In the genomic region with DNA sequence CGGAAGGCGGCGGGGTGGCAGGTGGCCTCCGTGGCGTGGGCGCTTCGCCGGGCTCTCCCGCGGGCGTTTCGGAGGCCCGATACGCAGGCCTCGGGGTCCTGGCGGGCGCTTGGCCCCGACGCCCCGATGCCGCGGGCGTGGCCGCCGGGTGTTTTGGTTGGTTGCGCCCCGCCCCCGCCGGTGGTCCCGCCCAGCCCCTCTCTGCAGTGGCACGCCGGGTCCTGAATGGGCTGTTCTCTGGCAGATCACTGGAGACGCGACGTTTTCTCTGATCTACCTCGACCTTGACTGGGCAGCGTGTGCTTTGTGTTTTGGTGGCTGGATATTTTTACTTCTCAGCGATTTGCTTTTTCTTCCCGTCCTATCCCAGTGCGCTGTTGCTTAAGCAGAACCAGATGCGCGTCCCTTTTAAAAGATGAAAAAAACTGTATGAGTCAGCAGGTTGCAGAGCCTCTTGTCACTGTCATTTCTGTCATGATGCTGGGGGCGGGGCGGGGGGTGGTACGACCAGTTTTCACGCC, we compare ENCODE assay signal across 8 mouse cellular contexts. TPM values are rescaled to one million over a fixed set of nuclear protein-coding genes. Genes with fewer than 3 reads are reported as not detected.
A peak's percentile ranks its signal among the peaks of the same experiment; 100 is the strongest.
DNase-seq lines count a peak whose midpoint lies in the region; ATAC-seq and TF ChIP-seq lines count a peak whose summit lies in the region.

No protein-coding gene starts in this region.

- WGBS in limb, embryonic 15.5 days: under 1% methylated on average over 46 of the region's 46 CpGs
- under 1% methylated on average over 46 of the region's 46 CpGs for WGBS in midbrain, embryonic 15.5 days
- under 1% methylated on average over 41 of the region's 46 CpGs for WGBS in stomach, embryonic 16.5 days

- no peaks in the 10 kb centered on the region for H3K27me3 ChIP-seq in limb, embryonic 15.5 days
- no peaks in the 10 kb centered on the region for H3K27me3 ChIP-seq in midbrain, embryonic 15.5 days (replicated peaks)
- no peaks in the 10 kb centered on the region for H3K27me3 ChIP-seq in stomach, embryonic 16.5 days (ENCODE audit: control insufficient read depth, insufficient read depth, low read length)

- no peaks in the 10 kb centered on the region for H3K36me3 ChIP-seq in limb, embryonic 15.5 days
- no peaks in the 10 kb centered on the region for H3K36me3 ChIP-seq in midbrain, embryonic 15.5 days (replicated peaks)
- no peaks in the 10 kb centered on the region for H3K36me3 ChIP-seq in stomach, embryonic 16.5 days (ENCODE audit: control insufficient read depth, insufficient read depth, low read length)

- peak overlapping the region; percentile 100 for H3K27ac ChIP-seq in gastrocnemius, adult 2 months
- peak overlapping the region; percentile 99 for H3K27ac ChIP-seq in limb, embryonic 15.5 days
- peak overlapping the region; percentile 99 for H3K27ac ChIP-seq in midbrain, embryonic 15.5 days
- H3K27ac ChIP-seq in stomach, embryonic 16.5 days (ENCODE audit: low read length): peak overlapping the region; percentile 97

- DNase-seq in spleen, adult 12 weeks (ENCODE audit: low spot score): peak; percentile 73
- DNase-seq in spleen, adult 18-20 months: no peak
- peak; percentile 90 for DNase-seq in gastrocnemius, adult 2 months

- H3K4me2 ChIP-seq in limb, embryonic 15.5 days: peak overlapping the region; percentile 59
- peak overlapping the region; percentile 69 for H3K4me2 ChIP-seq in midbrain, embryonic 15.5 days
- peak overlapping the region; percentile 73 for H3K4me2 ChIP-seq in stomach, embryonic 16.5 days (ENCODE audit: low read depth, low read length)

- peak overlapping the region; percentile 79 for H3K9ac ChIP-seq in limb, embryonic 15.5 days
- H3K9ac ChIP-seq in midbrain, embryonic 15.5 days: peak overlapping the region; percentile 95
- H3K9ac ChIP-seq in stomach, embryonic 16.5 days (ENCODE audit: low read length): peak overlapping the region; percentile 93

- ATAC-seq in common myeloid progenitor, adult 5-6 weeks (replicated peaks; ENCODE audit: low read depth, poor library complexity, severe bottlenecking): peak; percentile 60
- ATAC-seq in inflammation-experienced regulatory T-cells, adult 6 months: peak; percentile 46
- ATAC-seq in limb, embryonic 15.5 days (ENCODE audit: insufficient number of reproducible peaks, low FRiP score, low TSS enrichment, low read depth): peak; percentile 90
- peak; percentile 88 for ATAC-seq in midbrain, embryonic 15.5 days (replicated peaks)
- peak; percentile 89 for ATAC-seq in stomach, embryonic 16.5 days (ENCODE audit: insufficient read depth, low FRiP score)

- H3K4me3 ChIP-seq in gastrocnemius, adult 2 months: peak overlapping the region; percentile 86
- peak overlapping the region; percentile 89 for H3K4me3 ChIP-seq in limb, embryonic 15.5 days
- peak overlapping the region; percentile 94 for H3K4me3 ChIP-seq in midbrain, embryonic 15.5 days
- H3K4me3 ChIP-seq in stomach, embryonic 16.5 days (replicated peaks; ENCODE audit: low read length): peak overlapping the region; percentile 89

- H3K4me1 ChIP-seq in limb, embryonic 15.5 days: peaks cover 4% of the 10 kb centered on the region; the same call in 1 of the 2 replicates
- H3K4me1 ChIP-seq in midbrain, embryonic 15.5 days: peaks cover 18% of the 10 kb centered on the region
- 0 out of 2 replicates have a peak, but pooled peaks cover 7% of the 10 kb centered on the region for H3K4me1 ChIP-seq in stomach, embryonic 16.5 days (ENCODE audit: control insufficient read depth, insufficient read depth, low read length)

- TF ChIP-seq CTCF in gastrocnemius, adult 2 months (IDR thresholded peaks at IDR 0.05): no peak

- H3K9me3 ChIP-seq in limb, embryonic 15.5 days: no peaks in the 10 kb centered on the region
- no peaks in the 10 kb centered on the region for H3K9me3 ChIP-seq in midbrain, embryonic 15.5 days
- H3K9me3 ChIP-seq in stomach, embryonic 16.5 days (replicated peaks; ENCODE audit: control insufficient read depth, low read length): no peaks in the 10 kb centered on the region

- intact Hi-C loops in gastrocnemius, adult 2 months (cut with DNase I): loop anchor here (1.0 kb wide), 1 partner anchor 59 kb away; a partner anchor contains a TSS

RNA-seq across cellular contexts. Expression of a gene that starts 48.2 kb away (rescaled TPM):
- 45.4 and 48.2 TPM in 2 replicates for total RNA-seq in common myeloid progenitor, adult 5-6 weeks (2017)
- total RNA-seq in gastrocnemius, adult 2 months (2021): 100 to 1,000 TPM; 138 to 172 TPM
- 10 to 100 TPM; 21.3 to 26.0 (median 23.1) TPM for polyA plus RNA-seq in inflammation-experienced regulatory T-cells, adult 6 months (2017; shearing (Covaris generic))
- 74.5 and 77.5 TPM in 2 replicates for polyA plus RNA-seq in limb, embryonic 15.5 days (2015; fragmentation: Nextera tagmentation; extraction: Ambion mirVana)
- polyA plus RNA-seq in midbrain, embryonic 15.5 days (2015; fragmentation: Nextera tagmentation; extraction: Ambion mirVana): 130 and 136 TPM in 2 replicates
- polyA plus RNA-seq in stomach, embryonic 16.5 days (2015; fragmentation: Nextera tagmentation; extraction: Ambion mirVana): 59.2 and 60.5 TPM in 2 replicates

RNA-seq across cellular contexts. Expression of a gene that starts 59.2 kb away (rescaled TPM):
- 55.1 and 55.9 TPM in 2 replicates for total RNA-seq in common myeloid progenitor, adult 5-6 weeks (2017)
- 10 to 100 TPM; 33.0 to 36.4 TPM for total RNA-seq in gastrocnemius, adult 2 months (2021)
- 10 to 100 TPM; 10.7 to 12.6 (median 12.6) TPM for polyA plus RNA-seq in inflammation-experienced regulatory T-cells, adult 6 months (2017; shearing (Covaris generic))
- 27.6 and 28.7 TPM in 2 replicates for polyA plus RNA-seq in limb, embryonic 15.5 days (2015; fragmentation: Nextera tagmentation; extraction: Ambion mirVana)
- 30.4 and 31.5 TPM in 2 replicates for polyA plus RNA-seq in midbrain, embryonic 15.5 days (2015; fragmentation: Nextera tagmentation; extraction: Ambion mirVana)
- polyA plus RNA-seq in stomach, embryonic 16.5 days (2015; fragmentation: Nextera tagmentation; extraction: Ambion mirVana): 23.1 and 24.6 TPM in 2 replicates

RNA-seq across cellular contexts. Expression of a gene that starts 59.3 kb away (rescaled TPM):
- total RNA-seq in common myeloid progenitor, adult 5-6 weeks (2017): 0.27 and 0.78 TPM in 2 replicates
- under 1 TPM; 0.11 to 0.41 TPM for total RNA-seq in gastrocnemius, adult 2 months (2021)
- under 1 TPM in 2 of 3 experiments, not detected in 1; 0.08 to 0.24 TPM for polyA plus RNA-seq in inflammation-experienced regulatory T-cells, adult 6 months (2017; shearing (Covaris generic))
- polyA plus RNA-seq in limb, embryonic 15.5 days (2015; fragmentation: Nextera tagmentation; extraction: Ambion mirVana): 2.8 and 4.7 TPM in 2 replicates
- 137 and 157 TPM in 2 replicates for polyA plus RNA-seq in midbrain, embryonic 15.5 days (2015; fragmentation: Nextera tagmentation; extraction: Ambion mirVana)
- polyA plus RNA-seq in stomach, embryonic 16.5 days (2015; fragmentation: Nextera tagmentation; extraction: Ambion mirVana): 4.7 and 5.7 TPM in 2 replicates

Comparison
In these comparisons a context has a peak if more than half of its experiments do, and no peak if none do; other contexts are left out.
1. DNase-seq: peak in spleen, adult 12 weeks (single experiment) and gastrocnemius, adult 2 months (single experiment); none in spleen, adult 18-20 months (0 of 2).
2. RNA of a gene that starts 59.3 kb away (polyA plus RNA-seq): 137 to 157 TPM in midbrain, embryonic 15.5 days; 4.7 to 5.7 TPM in stomach, embryonic 16.5 days, 2.8 to 4.7 TPM in limb, embryonic 15.5 days and 0.08 to 0.24 TPM in inflammation-experienced regulatory T-cells, adult 6 months; every median in the first group is over 10 times any median in the second.
3. Peak in every context shown above with its lines, with median percentiles within 50 percentile points of each other: ATAC-seq, H3K27ac ChIP-seq, H3K4me3 ChIP-seq, H3K4me2 ChIP-seq and H3K9ac ChIP-seq.